Mouse (Mus musculus) heart, embryonic 15.5 days (tissue): ENCODE measurements around the gene Cnst. TPM values are rescaled to one million over a fixed set of nuclear protein-coding genes. Genes with fewer than 3 reads are reported as not detected.

ENCODE experiments used
- ATAC-seq: fragments of 200-750 bp; cut with Nextera tagmentation; replicated peaks from 2 replicates; pipeline ENCODE4 v1.8.0; 2017; ENCODE audit warnings: low read depth, moderate TSS enrichment; ENCODE audit not compliant: insufficient number of reproducible peaks, insufficient read depth, low FRiP score
- H3K27ac ChIP-seq: fragments of 300-500 bp; sonication (generic); 2 replicates; pipeline ENCODE4 v1.5.1; 2015; ENCODE audit warnings: mild to moderate bottlenecking, inconsistent platforms
- H3K27me3 ChIP-seq: fragments of 300-500 bp; sonication (generic); 2 replicates; pipeline ENCODE4 v1.6.1; 2015; ENCODE audit warnings: inconsistent platforms
- H3K36me3 ChIP-seq: fragments of 300-500 bp; sonication (generic); 2 replicates; pipeline ENCODE4 v1.6.1; 2015; ENCODE audit warnings: mild to moderate bottlenecking, inconsistent platforms
- H3K4me1 ChIP-seq: fragments of 300-500 bp; sonication (generic); replicated peaks from 2 replicates; pipeline ENCODE4 v1.6.1; 2015; ENCODE audit warnings: inconsistent platforms
- H3K4me2 ChIP-seq: fragments of 300-500 bp; sonication (generic); 2 replicates; pipeline ENCODE4 v1.6.1; 2015; ENCODE audit warnings: inconsistent platforms, mild to moderate bottlenecking, moderate library complexity
- H3K4me3 ChIP-seq: fragments of 300-500 bp; sonication (generic); 2 replicates; pipeline ENCODE4 v1.5.1; 2015; ENCODE audit warnings: mild to moderate bottlenecking, inconsistent platforms
- H3K9ac ChIP-seq: fragments of 300-500 bp; sonication (generic); 2 replicates; pipeline ENCODE4 v1.6.1; 2015; ENCODE audit warnings: mild to moderate bottlenecking, inconsistent platforms
- H3K9me3 ChIP-seq: fragments of 300-500 bp; sonication (generic); replicated peaks from 2 replicates; pipeline ENCODE4 v1.6.1; 2016; ENCODE audit warnings: inconsistent platforms
- WGBS: fragments of 180-500 bp; shearing (Covaris S2); methylation state at CpG from one replicate; pipeline ENCODE4 v1.1.7; 2015; ENCODE audit warnings: mixed read lengths; 5-methylcytosine and 5-hydroxymethylcytosine counted together
- polyA plus RNA-seq: library from polyadenylated mRNA; unstranded; fragments of >200 nt; fragmentation: Nextera tagmentation; extraction: Ambion mirVana; gene quantifications from 2 replicates; pipeline ENCODE4 v1.2.1, GENCODE M21; 2015

The Cnst gene
- polyA plus RNA-seq, 1 experiment from 2014 or later = 16.6 TPM

DNA sequence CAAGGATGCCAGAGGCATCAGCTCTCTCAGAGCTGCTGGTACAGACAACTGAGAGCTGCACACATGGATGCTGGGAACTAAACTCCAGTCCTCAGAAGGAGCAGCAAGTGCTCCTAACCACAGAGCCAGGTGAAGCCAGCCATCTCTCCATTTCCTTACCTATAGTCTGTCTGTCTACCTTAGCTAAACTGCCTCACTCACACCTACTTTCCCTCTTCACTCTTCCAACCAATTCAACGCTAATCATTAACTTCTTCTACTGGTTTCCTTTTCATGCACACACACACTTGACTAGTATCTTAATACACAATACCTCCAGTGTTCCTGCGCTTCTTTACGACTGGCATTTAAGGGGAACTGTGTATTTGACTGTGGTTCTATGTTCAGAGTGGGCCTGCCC is 6.3 kb upstream of the Cnst start:
- H3K27ac ChIP-seq = no peak overlapping the region
- H3K27me3 ChIP-seq = no peaks in the 10 kb centered on the region
- no peak overlapping the region for H3K4me3 ChIP-seq
- H3K4me1 ChIP-seq = peaks cover under 1% of the 10 kb centered on the region; the same call in 1 of the 2 replicates
- H3K9me3 ChIP-seq = no peaks in the 10 kb centered on the region
- peaks cover 25% of the 10 kb centered on the region for H3K36me3 ChIP-seq
- no peak for ATAC-seq
- H3K9ac ChIP-seq = no peak overlapping the region
- no peak overlapping the region for H3K4me2 ChIP-seq
- 90% methylated on average over 3 of the region's 3 CpGs for WGBS

DNA sequence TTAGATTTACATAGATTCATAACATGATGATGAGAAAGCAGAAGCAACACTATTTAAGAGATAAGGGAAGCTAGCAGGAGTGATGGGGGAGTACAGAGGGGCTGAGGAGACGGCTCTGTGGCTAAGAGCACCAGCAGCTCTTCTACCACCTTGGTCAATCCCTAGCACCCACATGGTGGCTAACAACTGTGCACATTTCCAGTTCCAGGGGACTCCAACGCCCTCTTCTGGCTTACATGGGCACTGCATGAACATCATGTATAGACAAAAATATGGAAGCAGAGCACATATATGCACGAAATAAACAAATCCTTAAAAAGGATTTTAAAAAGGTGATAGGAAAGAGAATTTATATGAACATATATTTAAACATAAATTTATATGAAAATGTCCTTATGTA is 4.7 kb upstream of the Cnst start:
- 57% methylated on average over 3 of the region's 3 CpGs for WGBS
- no peaks in the 10 kb centered on the region for H3K9me3 ChIP-seq
- H3K27ac ChIP-seq = no peak overlapping the region
- H3K9ac ChIP-seq = no peak overlapping the region
- peaks cover 22% of the 10 kb centered on the region for H3K36me3 ChIP-seq
- peaks cover 8% of the 10 kb centered on the region for H3K4me1 ChIP-seq
- no peaks in the 10 kb centered on the region for H3K27me3 ChIP-seq
- ATAC-seq = no peak
- no peak overlapping the region for H3K4me2 ChIP-seq
- no peak overlapping the region for H3K4me3 ChIP-seq

DNA sequence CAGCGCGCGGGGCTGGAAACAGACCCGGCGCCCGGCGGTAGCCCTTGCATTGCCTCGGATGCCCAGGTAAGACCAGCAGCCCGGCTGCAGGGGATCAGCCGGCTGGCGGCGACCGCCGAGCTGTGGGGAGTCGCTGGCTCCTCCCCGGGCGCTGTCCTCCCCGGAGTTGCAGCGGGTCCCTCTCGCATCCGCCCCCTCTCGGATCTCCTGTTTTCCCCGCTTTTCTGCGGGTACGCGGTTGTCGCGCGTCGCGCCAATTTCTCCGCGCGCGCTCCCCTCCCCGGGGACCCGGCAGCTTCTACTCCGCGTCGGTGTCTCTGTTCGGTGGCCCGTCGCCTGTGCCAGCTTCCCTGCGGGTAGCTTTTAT is 364 bp downstream of the Cnst start:
- Histone ChIP-seq H3K9ac (peak overlapping the region; percentile 81), H3K9me3 (no peaks in the 10 kb centered on the region), H3K4me3 (peak overlapping the region; percentile 83), H3K4me2 (peak overlapping the region; percentile 65), H3K27me3 (no peaks in the 10 kb centered on the region), H3K27ac (peak overlapping the region; percentile 96), H3K4me1 (peaks cover 25% of the 10 kb centered on the region), H3K36me3 (peaks cover 5% of the 10 kb centered on the region; the same call in 1 of the 2 replicates)
- peak; percentile 75 for ATAC-seq
- WGBS = under 1% methylated on average over 41 of the region's 44 CpGs

DNA sequence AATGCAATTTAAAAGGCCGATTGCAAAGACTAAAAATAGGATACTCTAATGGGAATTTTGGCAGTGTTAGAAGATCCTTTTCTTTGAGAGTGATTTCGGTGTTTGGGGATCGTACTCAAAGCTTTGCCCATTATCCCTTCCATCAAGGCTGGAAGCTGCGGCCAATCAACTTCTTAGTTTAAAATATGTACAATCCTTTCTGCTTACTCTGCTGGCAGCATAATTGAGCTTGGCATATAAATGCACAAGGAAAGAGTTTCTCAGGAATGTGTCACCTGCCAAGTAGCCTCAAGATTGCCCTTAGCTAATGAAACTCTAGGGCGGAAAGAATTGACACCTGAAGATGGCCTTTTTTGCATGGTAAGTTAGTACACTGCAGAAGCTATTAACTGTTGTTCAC is 1.0 kb downstream of the Cnst start:
- peak overlapping the region; percentile 81 for H3K9ac ChIP-seq
- peak overlapping the region; percentile 65 for H3K4me2 ChIP-seq
- no peaks in the 10 kb centered on the region for H3K9me3 ChIP-seq
- H3K4me1 ChIP-seq = peaks cover 25% of the 10 kb centered on the region
- ATAC-seq = no peak
- 19% methylated on average over 5 of the region's 5 CpGs for WGBS
- no peaks in the 10 kb centered on the region for H3K27me3 ChIP-seq
- peaks cover 4% of the 10 kb centered on the region; the same call in 1 of the 2 replicates for H3K36me3 ChIP-seq
- peak overlapping the region; percentile 83 for H3K4me3 ChIP-seq
- peak overlapping the region; percentile 96 for H3K27ac ChIP-seq

DNA sequence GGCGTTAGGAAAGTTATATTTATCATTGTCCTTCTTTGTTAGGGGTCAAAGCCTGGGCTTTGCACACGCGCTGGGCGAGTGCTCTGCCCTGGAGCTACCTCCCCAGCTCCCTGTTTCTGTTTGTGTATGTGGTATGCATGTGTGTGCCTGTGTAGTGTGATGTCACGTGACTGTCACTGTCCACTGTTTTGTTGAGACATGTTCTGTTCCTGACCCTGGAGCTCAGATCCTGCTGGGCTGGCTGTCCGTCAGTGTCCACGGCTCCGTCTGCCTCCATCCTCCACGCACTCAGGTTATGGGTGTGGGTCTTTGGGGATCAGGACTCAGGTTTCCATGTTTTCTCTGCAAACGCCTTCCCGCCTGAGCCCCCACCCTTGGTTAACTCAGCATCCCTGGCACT is 2.0 kb downstream of the Cnst start:
- H3K27ac ChIP-seq = peak overlapping the region; percentile 42
- 63% methylated on average over 11 of the region's 11 CpGs for WGBS
- H3K4me3 ChIP-seq = peak overlapping the region; percentile 83
- peaks cover 31% of the 10 kb centered on the region for H3K4me1 ChIP-seq
- ATAC-seq = no peak
- no peaks in the 10 kb centered on the region for H3K9me3 ChIP-seq
- peak overlapping the region; percentile 37; the same call in 1 of the 2 replicates for H3K9ac ChIP-seq
- H3K36me3 ChIP-seq = peaks cover 3% of the 10 kb centered on the region; the same call in 1 of the 2 replicates
- peak overlapping the region; percentile 65 for H3K4me2 ChIP-seq
- no peaks in the 10 kb centered on the region for H3K27me3 ChIP-seq

DNA sequence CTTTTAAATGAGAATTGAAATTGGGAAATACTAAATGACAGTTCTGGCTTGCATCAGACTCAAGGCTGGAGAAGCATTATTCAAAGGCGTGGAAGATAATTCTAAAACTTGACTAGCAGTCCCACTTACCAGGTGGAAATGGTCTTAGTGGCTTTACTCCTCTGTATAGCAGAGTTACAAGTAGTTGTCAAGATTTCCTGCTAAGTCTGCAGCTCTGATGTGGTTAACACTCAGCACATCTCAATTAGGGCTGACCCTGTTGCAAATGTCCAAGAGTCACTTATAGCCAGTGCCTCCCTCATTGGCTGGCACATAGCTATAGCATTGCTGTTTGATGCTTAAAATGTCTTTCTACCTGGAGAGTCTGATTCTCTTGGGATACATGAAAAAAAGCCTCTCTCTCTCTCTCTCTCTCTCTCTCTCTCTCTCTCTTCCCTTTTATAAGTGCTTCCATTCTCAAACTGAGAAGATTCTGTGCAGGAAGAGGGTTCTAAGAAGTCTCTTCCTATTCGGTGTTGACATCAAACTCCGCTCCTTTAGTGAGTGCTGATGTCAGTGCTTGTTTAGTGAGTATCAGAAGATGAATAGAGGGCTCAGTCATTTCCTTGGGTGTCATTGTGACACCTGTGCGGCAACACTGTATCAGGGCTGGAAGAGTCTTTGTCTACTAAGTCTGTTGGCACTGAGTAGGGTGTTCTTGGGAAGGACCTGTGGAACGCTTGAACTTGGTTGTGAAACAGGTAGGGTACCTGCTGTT is 3.0 kb downstream of the Cnst start:
- no peaks in the 10 kb centered on the region for H3K27me3 ChIP-seq
- H3K4me1 ChIP-seq = peaks cover 40% of the 10 kb centered on the region
- H3K27ac ChIP-seq = no peak overlapping the region
- no peak overlapping the region for H3K9ac ChIP-seq
- no peak overlapping the region for H3K4me2 ChIP-seq
- H3K4me3 ChIP-seq = no peak overlapping the region
- H3K36me3 ChIP-seq = no peaks in the 10 kb centered on the region
- no peaks in the 10 kb centered on the region for H3K9me3 ChIP-seq
- WGBS = 83% methylated on average over 5 of the region's 5 CpGs
- ATAC-seq = no peak

DNA sequence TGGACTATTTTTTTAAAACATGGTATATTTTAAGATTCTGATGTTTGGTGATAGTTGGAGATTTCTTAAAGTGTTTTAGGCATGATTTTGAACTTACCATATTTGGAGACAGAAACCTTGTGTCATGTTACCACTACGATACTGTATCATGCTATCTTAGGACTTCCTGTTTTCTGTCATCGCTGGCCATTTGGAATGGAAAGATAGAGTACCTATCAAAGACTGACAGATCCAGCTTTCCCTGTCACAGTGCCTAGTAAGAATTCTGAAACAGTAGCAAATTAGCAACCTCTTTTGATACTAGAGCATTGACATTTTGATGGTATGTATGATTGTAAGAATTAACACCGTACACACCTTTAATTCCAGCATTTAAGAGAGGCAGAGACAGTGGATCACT is 5.2 kb downstream of the Cnst start:
- H3K27me3 ChIP-seq = no peaks in the 10 kb centered on the region
- ATAC-seq = no peak
- no peaks in the 10 kb centered on the region for H3K9me3 ChIP-seq
- H3K9ac ChIP-seq = no peak overlapping the region
- peaks cover 32% of the 10 kb centered on the region for H3K4me1 ChIP-seq
- no peak overlapping the region for H3K27ac ChIP-seq
- no peaks in the 10 kb centered on the region for H3K36me3 ChIP-seq
- 67% methylated on average over 3 of the region's 3 CpGs for WGBS
- no peak overlapping the region for H3K4me2 ChIP-seq
- H3K4me3 ChIP-seq = no peak overlapping the region

DNA sequence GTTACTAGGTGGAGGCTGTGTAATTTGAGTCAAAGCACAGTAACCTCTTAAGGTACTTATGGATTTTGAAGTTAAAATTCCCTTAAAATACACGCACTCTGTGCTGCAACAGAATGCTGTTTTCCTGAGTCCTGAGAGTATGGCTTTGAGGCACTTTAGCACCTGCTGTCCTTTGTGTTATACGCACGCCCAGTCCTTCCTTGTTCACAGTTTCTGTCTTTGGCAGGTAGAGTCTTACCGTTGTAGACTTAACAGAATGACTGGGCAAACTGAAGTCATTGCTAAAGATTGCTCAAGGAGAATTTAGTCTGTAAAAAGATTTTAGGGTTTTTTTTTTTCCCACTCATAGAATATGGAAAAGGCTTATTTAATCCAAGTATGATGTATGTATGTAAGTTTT is 5.8 kb downstream of the Cnst start:
- Histone ChIP-seq H3K9ac (no peak overlapping the region), H3K27me3 (no peaks in the 10 kb centered on the region), H3K4me2 (no peak overlapping the region), H3K27ac (no peak overlapping the region), H3K4me1 (peaks cover 32% of the 10 kb centered on the region), H3K9me3 (no peaks in the 10 kb centered on the region), H3K36me3 (no peaks in the 10 kb centered on the region), H3K4me3 (no peak overlapping the region)
- no peak for ATAC-seq
- 87% methylated on average over 4 of the region's 4 CpGs for WGBS

DNA sequence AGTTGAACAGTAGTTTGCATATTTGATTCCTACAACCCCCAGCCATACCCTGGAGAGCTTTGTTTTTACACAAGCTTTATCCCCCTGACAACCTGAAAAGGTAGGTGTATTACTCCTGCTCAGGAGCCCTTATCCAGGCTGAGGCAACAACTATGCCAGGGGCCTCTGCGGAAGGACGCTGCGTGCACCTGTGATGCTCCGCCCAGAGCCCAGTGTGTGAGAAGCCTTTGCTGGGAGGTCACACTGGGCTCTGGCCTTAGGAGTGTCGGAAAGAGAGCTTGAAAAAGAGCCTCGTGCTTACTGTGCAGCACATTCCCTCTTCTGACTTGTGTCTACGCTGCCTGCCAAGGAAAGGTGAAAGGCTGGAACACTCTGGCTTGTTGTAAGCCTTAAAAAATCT is 6.6 kb downstream of the Cnst start:
- peaks cover 28% of the 10 kb centered on the region for H3K4me1 ChIP-seq
- H3K27me3 ChIP-seq = no peaks in the 10 kb centered on the region
- H3K36me3 ChIP-seq = no peaks in the 10 kb centered on the region
- H3K4me3 ChIP-seq = no peak overlapping the region
- H3K4me2 ChIP-seq = no peak overlapping the region
- H3K9me3 ChIP-seq = no peaks in the 10 kb centered on the region
- 45% methylated on average over 7 of the region's 7 CpGs for WGBS
- no peak for ATAC-seq
- no peak overlapping the region for H3K9ac ChIP-seq
- peak overlapping the region; percentile 53 for H3K27ac ChIP-seq

DNA sequence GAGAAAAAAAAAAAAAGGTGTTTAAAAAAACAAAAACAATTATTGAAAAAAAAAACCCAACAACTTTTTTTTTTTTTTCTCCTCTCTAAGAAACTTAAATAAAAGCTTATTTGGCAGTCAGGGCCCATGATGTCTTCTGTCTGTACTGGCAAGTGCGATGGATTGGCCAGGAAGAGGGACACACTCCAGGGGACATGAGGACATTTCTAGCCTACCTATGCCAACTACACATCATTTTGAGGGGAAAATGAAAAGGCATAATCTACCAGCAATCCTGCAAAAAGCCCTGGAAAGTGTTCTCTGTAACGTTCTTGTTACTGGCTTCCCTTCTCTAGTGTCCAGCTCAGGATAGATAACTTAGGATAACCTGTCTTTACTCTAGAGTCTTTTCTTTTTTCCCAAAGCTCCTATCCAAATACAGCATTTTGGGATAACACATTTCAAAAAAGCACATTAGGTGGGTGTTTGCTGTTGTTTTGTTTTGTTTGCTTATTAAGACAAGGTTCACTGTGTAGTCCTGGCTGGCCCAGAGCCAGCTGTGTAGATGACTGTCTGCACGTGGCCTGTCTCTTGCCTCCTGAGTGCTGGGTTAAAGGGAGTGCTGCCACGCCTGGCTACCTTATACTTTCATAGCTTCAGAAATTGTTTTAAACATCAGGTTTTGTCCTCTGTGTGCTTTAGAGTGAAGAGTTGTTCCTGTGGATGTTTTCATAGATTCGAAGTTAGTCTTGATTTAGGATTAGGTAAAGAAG is 7.2 kb downstream of the Cnst start:
- ATAC-seq = no peak
- no peak overlapping the region for H3K27ac ChIP-seq
- H3K4me2 ChIP-seq = no peak overlapping the region
- no peaks in the 10 kb centered on the region for H3K36me3 ChIP-seq
- no peaks in the 10 kb centered on the region for H3K9me3 ChIP-seq
- H3K27me3 ChIP-seq = no peaks in the 10 kb centered on the region
- no peak overlapping the region for H3K4me3 ChIP-seq
- H3K4me1 ChIP-seq = peaks cover 21% of the 10 kb centered on the region
- 53% methylated on average over 5 of the region's 5 CpGs for WGBS
- no peak overlapping the region for H3K9ac ChIP-seq

DNA sequence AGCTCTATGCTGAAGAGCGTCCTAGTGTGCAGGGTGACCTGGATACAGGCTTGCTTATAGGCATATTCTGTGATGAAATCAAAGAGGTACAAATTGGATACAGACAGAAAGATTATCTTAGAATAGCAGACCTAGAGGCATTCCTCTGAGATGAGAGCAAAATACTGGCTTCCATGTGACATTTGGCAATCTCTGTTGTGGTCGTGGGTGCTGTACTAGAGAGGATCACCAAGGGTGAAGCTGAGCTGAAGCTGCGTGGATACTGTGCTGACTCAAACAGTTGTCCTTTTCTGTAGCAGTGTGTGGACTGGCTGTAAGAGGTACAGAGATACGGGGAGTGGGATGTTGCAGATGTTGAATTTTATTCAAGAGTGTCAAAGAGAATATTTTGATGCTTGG is 7.8 kb downstream of the Cnst start:
- H3K36me3 ChIP-seq = no peaks in the 10 kb centered on the region
- no peak overlapping the region for H3K4me3 ChIP-seq
- H3K9me3 ChIP-seq = no peaks in the 10 kb centered on the region
- H3K27me3 ChIP-seq = no peaks in the 10 kb centered on the region
- no peak overlapping the region for H3K27ac ChIP-seq
- no peak overlapping the region for H3K9ac ChIP-seq
- 53% methylated on average over 4 of the region's 4 CpGs for WGBS
- no peak for ATAC-seq
- no peak overlapping the region for H3K4me2 ChIP-seq
- H3K4me1 ChIP-seq = peaks cover 20% of the 10 kb centered on the region
